Mouse (Mus musculus) frontal cortex, postnatal 36 days (tissue): ENCODE measurements around the gene Iars2.

ENCODE experiments used
- DNase-seq, 2 experiments: peaks; one replicate each; pipeline ENCODE4 v3.0.0; 2022; ENCODE audit warnings: low spot score in 2 of 2

Gene Iars2

DNA sequence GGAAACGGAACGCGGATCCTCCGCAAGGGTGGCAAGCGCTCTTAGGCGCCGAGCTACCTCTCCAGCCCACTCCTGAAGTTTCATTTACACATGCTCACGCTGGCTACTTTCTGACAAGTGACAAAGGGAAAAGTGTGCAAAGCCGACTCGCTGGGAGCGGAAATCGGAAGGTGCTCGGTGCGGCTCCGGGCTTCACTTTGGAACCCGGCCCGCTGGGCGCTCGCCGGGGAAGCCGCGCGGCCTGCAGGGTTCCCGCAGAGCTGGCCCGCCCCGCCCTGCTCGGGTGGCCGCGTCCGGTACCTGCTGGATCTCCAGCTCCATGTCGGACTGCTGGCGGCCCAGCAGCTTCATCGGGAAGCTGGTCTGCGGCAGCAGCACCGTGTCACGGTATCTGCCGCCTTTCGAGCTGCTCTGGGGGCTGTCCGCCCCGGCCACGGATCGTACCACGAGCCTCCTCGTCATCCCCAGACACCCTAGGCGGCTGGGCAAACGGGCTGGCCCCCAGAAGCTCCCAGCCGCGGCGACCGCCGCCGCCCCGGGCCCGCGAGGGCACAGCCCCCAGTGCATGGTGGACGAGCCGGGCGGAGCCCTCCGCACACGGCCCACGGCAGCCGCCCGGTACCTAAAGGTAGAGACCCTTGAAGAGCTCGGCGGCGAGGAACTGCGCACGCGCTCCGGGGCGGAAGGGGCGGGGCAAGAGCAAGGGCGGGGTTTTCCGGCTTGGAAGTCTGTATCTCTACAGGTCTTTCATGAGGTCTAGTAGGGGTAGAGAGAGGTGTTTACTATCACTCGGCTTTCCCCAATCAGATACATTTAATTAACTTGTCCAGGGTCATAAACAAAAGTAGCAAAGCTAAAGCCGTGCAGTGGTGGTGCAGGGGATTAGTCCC is at the start of gene Iars2:
Gene Iars2, minus strand, starts transcription at position 676 of the 890 bp plus-strand sequence.
- DNase-seq: peak; percentile 91 to 92

DNA sequence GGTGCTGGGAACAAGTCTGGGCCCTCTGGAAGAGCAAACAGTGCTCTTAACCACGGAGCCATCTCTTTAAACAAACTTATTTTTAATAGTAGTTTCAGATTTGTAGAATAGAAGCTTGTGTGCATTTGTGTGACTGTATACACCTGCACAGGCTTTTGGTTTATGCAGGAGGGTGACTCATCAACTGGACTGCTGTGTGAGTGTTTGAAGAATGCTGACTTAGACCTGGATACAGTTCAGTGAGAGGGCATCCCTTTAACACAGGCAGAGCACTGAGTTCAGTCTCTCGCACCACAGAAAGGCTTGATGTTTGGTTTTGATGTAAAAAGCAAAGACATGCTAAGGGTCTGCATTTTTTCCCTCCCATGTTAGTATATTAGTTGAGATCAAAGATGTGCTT is 48.2 kb upstream of the Iars2 start:
- DNase-seq: no peak

DNA sequence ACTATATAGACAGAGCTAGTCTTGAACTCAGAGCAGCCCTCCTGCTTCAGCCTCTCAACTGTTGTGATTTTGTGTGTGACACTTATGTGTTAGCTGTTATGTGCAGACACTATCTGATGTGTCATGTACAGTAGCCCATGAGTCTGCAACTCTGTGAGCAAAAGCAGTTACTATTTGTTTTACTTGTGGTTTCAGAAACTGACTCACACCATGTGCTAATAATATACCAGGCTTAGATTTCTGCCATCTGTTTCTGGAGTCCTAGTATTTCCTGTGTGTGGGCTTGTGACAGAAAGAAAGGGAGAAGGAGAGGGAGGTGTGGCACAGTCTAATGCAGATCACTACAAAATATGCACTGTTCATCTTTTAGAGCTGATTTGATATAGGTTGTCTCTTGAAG is 47.2 kb upstream of the Iars2 start:
- peak in 1 of 2 experiments; percentile 64 for DNase-seq

DNA sequence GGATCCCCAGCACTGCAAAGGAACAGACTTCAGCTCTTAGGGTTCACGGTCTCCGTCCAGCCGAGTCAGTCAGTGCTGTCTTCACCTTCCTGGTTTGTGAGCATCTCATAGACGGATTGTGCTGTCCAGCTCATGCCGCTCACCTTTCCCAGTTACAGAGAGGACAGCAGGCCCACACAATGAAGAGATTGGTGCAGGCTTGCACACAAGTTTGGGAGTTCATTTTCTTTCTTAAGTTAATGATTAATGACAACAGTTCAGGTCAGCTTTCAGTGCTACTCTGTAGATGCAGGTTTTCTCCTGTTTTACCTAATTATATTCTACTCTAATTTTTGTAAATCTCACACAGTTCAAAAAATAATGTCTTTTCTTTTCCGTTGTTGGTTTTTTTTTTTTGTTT is 40.8 kb upstream of the Iars2 start:
- no peak for DNase-seq

DNA sequence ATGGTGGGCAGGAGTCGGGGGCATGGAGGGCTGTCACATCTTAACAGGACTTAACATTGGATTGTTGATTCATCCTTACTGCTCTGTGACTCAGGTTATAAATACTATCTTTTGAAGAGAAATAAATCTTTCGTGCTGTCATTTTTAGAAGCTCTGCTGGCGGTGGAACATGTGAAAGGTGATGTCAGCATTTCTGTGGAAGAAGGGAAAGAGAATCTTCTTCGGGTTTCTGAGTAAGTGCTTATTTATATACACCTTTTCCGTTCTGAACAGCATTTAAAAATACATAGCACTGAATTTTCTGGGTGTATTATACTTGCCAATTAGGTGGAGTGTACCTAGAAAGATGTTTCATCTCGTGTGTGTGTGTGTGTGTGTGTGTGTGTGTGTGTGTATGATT is 38.2 kb upstream of the Iars2 start:
- no peak for DNase-seq

DNA sequence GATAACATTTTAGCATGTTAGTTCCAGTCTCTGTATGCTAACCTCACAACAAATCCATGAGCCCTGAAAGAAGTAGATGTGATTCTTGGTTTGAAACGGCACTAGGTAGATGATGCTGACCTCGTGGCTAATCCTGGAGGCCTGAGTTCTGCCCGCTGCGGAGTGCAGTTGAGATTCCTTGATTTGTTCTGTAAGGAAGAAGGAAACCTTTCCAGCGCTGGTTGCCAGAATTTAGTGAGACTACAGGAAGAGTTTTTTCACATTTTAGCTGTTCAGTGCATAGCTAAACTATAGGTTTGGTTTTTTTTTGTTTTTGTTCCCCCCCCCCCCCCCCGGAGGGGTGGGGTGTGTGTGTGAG is 35.0 kb upstream of the Iars2 start:
- DNase-seq: no peak

DNA sequence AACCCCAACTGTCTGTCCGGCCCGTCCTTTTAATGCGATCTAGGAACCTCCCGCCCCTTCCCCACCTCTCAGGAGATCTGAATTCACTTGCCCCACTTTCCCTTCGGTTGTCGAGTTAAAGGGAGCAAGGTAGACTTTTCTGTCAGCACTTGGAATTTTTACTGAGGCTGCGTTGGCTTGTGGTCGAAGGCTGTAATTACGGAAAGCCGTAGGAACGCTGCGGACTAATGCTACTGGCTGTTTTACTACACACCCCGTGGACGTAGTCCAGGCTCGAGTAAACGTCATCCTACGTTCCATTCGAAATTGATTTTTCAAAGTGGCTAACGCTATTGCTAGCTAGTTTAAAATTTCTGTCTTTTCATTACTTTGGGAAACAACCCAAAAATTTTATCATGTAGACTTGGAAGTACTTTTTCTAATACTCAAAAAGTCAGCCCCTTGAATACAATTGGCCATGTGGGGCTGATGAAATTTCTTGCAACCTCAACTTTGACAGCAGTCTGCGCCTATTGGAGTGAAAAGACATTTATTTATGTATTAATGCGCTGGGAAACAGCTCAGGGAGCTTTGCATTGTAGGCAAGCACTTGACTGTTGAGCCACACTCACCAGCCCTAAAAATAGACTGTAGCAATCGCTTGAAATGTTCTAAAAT is 34.5 kb upstream of the Iars2 start:
- peak; percentile 33 to 42 for DNase-seq

DNA sequence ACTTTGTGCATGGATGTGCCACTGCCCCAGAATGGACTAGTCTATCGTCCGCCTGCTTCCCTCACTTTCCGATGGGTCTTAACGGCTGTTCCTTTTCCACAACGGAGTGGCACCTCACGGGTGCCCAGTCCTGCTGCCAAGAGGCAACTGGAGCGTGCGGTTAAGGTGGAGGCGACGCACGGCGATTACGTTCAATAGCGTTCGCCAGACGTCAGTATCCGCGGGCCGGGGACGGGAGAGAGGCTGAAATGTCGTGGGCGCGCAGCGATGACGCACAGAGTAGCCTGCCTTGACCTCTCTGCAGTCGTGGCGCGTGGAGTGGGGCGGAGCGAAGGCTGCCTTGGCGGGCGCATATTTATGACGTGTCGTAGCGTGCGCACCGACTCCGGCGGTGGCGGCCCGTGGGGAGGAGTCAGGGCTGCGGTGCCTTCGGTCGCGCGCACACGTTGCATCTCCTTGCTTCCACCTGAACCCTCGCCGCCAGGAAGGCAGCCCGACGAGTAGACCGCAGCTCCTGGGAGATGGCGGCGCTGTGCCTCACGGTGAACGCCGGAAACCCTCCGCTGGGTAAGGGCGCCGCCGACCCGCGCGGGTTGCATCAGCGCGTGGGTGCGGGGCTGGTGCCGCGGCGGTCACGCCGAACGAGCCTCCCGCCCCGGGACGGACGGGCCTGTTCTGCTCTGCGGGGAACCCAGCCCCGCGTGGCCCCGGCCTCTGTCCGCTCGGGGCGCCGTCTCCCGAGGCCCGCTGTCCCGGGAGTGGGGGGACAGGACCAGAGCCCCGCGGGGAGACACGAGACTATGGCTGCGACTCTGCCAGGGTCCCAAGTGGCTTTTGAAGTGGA is 33.7 kb upstream of the Iars2 start, which contains the start of gene Eprs:
Gene Eprs, plus strand, starts transcription at position 368 of the 844 bp plus-strand sequence.
- DNase-seq: peak; percentile 99 to 100

DNA sequence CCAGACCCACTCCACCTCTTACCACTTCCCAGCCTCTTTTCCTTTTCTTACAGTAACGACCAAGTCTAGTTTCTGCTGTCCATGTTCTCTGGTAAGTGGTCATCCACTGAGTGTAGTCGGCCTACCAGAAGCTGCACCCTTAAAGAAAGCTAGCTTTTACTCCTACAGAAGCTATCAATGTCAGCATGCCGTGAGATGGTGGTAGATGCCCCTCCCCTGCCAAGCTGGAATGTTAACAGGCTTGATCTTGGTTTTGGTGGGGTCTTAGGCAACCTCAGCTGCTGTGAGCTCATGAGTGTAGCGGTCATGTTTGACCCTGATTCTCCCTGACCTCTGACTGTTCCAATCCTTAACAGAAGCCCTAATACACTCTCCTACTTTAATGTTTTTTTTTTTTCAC is 29.0 kb upstream of the Iars2 start:
- DNase-seq: no peak

DNA sequence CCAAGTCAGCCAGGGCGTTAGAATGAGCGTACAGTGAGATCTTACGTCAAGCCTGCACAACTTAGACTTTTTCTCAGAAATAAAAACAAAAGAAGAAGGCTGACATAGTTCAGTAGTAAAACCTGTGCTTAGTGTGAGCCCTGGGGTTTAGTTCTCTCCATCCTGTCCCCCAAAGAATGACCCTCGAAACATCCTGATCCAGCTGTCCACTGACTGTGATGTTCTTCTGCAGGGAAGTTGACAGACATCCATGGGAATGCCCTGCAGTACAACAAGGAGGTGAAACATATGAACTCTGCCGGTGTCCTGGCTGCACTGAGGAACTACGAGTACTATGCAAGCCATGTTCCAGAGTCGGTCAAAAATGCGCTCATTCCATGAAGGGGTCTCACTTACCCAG is 27.1 kb upstream of the Iars2 start:
- DNase-seq: no peak

DNA sequence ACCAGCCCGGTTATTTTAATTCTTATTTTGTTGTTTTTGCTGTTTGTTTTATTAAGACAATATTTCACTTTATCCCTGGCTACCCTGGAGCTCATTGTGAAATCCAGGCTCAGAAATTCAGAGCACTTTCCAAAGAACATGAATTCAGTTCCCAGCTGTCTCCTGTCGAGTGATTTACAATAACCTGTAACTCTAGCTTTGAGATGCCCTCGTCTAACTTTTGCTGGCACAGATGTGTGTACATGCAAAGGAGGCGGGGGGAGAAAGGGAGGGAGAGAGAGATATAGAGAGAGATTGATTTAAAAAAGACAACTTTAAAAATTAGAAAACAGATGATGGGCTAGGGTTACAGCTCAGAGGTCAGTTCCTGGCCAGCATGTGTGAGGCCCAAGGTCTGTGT is 25.5 kb upstream of the Iars2 start:
- DNase-seq: no peak

DNA sequence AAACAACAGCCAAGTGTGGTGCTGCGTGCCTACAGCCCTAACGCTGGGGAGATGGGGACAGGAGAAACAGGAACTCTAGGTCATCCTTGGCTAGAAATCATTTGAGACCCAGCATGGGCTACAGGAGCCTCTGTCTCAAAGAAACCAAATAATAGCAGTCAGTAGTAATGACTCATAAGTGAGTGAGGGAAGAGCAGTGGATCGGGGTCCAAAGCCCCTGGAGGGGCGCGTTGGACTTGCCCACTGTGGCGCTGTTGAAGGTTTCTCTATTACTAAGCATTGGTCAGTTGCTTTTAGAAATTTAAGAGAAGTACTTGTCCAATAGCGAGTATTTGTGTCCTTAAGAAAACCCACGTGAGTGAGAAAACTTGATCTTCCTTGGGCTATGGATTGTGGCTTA is 24.2 kb upstream of the Iars2 start:
- DNase-seq: no peak

DNA sequence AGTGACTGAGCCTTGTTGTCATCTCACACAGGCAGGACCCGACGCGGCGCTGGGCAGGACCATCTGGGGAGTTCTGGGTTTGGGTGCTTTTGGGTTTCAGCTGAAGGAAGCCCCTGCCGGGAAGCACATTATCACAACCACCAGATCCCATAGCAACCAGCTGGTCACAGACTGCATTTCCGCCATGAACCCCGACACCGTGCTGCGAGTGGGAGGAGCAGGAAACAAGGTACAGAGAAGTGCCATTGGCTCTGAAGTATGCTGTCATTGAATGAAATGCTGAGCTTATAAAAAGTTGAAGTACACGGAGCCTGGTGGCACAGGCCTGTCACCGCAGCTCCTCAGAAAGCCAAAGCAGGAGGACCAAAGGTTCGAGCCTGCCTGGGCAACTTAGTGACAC is 23.0 kb upstream of the Iars2 start:
- no peak for DNase-seq

DNA sequence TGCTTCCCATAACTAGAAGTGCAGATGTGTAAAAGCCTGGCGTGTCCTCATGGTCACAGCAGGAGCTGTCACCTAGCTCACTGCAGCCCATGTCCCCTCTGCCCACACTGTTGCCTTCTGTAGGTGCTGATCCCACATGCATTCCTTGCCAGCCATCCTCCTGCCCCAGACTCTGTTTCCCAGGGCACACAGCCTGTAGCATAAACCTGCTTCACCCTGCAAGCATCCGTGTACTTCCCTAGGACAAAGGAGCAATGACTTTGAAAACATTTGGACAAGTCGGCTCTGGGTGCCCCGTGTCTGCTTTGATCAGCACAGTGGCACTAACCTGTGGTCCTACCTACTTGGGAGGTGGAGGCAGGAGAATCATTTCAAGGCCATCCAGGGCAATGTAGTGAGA is 21.4 kb upstream of the Iars2 start:
- no peak for DNase-seq

DNA sequence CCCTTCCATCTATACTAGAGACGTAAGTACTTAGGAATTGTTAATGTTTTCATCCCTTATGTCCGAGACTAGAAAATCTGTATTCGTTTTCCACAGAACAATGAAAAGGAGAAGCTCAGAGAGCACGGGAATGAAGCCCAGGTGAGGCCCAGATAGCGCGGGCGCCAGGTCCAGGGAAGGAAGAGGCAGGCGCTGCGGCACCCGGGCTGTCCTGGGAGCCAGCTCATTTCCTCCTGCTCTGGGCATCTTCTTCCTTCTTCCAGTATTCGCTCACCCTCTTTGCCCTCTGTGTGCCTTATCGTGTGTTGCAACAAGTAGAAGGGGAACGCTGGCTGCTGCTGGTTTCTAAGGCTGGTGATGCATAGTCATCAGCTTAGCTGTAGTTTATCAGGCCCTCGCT is 20.5 kb upstream of the Iars2 start:
- no peak for DNase-seq

DNA sequence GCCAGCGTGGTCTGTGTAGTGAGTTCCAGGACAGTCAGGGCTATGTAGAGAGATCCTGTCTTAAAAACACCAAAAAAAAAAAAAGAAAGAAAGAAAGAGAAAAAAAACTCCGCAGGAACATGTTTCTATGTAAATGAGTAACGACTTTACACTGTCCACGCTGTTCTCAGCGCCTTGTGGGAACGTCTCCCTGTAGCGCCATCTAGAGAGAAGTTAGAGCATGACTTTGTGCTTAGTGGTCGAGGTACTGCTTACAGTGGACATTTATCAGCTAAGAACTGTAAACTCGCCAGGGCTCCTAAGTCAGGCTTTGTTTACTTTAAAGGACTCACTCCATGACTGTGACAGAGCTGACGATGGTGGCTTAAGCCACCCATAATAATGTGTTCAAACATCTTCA is 17.0 kb upstream of the Iars2 start:
- DNase-seq: no peak

DNA sequence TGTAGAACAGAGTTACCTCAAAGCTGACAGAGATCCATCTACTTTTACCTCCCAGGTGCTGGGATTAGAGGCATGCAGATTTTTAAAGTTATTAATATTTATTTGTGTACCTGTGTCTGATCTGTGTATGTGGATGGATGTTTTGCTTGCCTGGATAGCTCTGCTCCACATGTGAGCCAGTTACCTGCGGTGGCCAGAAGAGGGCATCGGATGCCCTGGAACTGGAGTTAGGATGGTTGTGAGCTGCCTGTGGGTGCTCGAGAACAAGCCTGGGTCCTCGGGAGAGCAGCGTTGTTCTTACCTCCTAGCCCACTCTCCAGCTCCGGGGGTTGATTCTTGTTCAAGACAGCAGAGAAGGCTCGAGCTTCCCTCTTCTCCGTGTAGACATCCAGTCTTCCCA is 14.2 kb upstream of the Iars2 start:
- DNase-seq: no peak

DNA sequence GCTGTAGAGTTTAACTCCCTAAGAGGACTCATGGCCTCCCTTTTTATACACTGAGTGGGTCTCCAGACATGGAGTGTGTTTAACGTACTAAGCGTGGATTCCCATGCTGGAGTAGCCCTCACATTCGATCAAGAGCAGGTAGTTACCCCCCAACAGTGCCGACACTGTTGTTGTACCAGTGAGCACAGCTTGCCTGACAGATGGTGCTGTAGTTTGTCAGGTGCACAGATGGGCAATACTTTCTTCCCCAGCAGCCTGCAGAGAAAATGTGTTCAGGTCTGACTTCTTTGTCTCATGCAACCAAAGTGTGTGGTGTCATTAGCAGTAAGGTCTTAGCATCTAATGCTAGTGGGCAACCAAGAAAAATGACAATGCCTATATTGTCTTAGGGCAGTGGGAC is 13.2 kb upstream of the Iars2 start:
- DNase-seq: no peak

DNA sequence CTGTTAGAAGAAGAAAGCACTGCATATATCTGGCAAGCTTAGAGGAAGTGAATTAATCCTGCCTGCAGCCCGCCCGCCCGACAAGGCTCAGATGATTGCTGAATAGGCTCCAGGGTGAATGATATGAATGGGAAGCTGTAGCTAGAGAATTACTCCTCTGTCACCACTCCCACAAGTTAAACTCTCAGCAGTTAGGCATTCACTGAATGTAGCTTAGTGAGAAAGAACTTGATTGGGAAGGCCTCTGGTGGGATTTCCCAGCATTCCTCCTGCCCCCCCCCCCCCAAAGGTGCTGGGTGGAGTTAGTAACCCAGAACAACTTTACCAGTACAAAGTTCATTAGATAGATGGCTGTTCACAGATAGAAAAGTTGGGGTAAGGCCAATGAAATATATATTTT is 7.3 kb upstream of the Iars2 start:
- DNase-seq: no peak

DNA sequence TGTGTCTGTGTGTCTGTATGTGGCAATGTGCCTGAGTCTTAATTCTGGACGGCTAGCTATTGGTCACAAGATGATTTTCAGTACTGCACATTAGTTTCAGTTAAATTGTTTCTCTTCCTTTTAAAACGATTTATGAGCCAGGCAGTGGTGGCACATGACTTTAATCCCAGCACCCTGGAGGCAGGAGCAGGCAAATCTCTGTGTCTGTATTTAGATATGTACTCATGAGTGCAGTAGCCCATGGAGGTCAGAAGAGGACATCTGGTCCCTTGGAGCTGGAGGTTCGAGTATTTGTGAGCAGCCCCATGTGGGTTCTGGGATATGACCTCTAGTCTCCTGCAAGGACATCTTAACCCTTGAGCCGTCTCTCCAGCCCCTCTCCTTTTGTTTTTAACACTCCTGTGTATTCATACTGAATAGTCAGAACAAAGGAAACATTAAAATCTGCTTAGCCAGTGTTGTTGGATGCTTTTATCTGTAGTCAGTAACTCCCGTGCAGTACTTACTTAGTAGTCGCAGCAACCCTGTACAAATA is 6.1 kb upstream of the Iars2 start:
- DNase-seq: no peak

DNA sequence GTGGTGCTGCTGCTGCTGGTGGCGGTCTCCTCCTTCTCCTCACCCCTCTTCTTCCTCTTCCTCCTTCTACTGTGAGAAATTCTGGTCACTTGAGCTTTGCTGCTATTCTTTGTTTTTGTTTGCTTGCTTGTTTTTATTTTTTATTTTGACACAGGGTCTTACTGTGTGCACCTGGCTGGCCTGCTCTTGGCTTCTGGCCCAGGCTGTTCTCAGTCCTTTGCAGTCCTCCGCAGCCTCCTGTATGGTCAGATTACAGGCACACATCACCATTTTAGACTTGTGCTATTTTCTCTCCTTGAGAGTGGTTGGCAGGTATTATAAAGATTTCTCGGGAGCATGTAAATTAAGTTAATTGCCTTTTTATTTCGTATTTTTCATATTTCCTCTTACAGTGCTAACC is 4.9 kb upstream of the Iars2 start:
- DNase-seq: no peak

DNA sequence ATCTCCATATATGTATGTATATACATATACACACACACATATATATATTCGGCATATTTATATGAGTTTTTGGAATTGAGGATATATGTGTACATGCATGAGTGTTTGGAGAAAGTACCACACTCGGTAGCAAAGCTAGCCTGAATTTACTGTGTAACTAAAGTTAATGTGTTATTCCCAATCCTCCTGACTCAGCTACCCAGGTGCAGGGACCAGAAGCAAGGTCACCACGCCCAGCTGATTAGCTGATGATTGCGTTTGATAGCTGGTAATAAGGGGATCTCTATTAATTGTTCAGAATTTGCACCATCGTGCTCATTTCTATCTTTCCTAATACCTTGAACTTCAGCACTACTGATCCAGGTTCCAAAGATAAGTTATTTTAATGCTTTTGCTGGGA is 4.5 kb upstream of the Iars2 start:
- no peak for DNase-seq
